Mouse (Mus musculus) limb, embryonic 13.5 days (tissue): Measurements from ENCODE around the gene Arhgef26. TPM values are rescaled to one million over a fixed set of nuclear protein-coding genes. Genes with fewer than 3 reads are reported as not detected.

Experiments used
- ATAC-seq: fragments of 200-750 bp; cut with Nextera tagmentation; 2 replicates; pipeline ENCODE4 v1.8.0; 2017; ENCODE audit warnings: low read depth, moderate number of reproducible peaks, moderate TSS enrichment; ENCODE audit not compliant: low FRiP score
- H3K27ac ChIP-seq: fragments of 300-500 bp; sonication (generic); 2 replicates; pipeline ENCODE4 v1.5.1; 2015; ENCODE audit warnings: inconsistent platforms, mild to moderate bottlenecking, moderate library complexity
- H3K27me3 ChIP-seq: fragments of 300-500 bp; sonication (generic); 2 replicates; pipeline ENCODE4 v1.6.1; 2015; ENCODE audit warnings: mild to moderate bottlenecking, inconsistent platforms
- H3K36me3 ChIP-seq: fragments of 300-500 bp; sonication (generic); 2 replicates; pipeline ENCODE4 v1.6.1; 2015; ENCODE audit warnings: inconsistent platforms, mild to moderate bottlenecking, moderate library complexity
- H3K4me1 ChIP-seq: fragments of 300-500 bp; sonication (generic); 2 replicates; pipeline ENCODE4 v1.6.1; 2015; ENCODE audit warnings: inconsistent platforms
- H3K4me2 ChIP-seq: fragments of 300-500 bp; sonication (generic); replicated peaks from 2 replicates; pipeline ENCODE4 v1.6.1; 2015; ENCODE audit warnings: inconsistent platforms, mild to moderate bottlenecking, moderate library complexity
- H3K4me3 ChIP-seq: fragments of 300-500 bp; sonication (generic); 2 replicates; pipeline ENCODE4 v1.5.1; 2015; ENCODE audit warnings: moderate library complexity, mild to moderate bottlenecking, inconsistent platforms
- H3K9ac ChIP-seq: fragments of 300-500 bp; sonication (generic); 2 replicates; pipeline ENCODE4 v1.6.1; 2015; ENCODE audit warnings: mild to moderate bottlenecking, inconsistent platforms
- H3K9me3 ChIP-seq: fragments of 300-500 bp; sonication (generic); 2 replicates; pipeline ENCODE4 v1.6.1; 2016; ENCODE audit warnings: inconsistent platforms
- WGBS: fragments of 180-500 bp; shearing (Covaris S2); methylation state at CpG from one replicate; pipeline ENCODE4 v1.1.7; 2015; 5-methylcytosine and 5-hydroxymethylcytosine counted together
- polyA plus RNA-seq: library from polyadenylated mRNA; unstranded; fragments of >200 nt; fragmentation: Nextera tagmentation; extraction: Ambion mirVana; gene quantifications from 2 replicates; pipeline ENCODE4 v1.2.1, GENCODE M21; 2015

The Arhgef26 gene
- polyA plus RNA-seq, 1 experiment from 2014 or later: 10.5 TPM

DNA sequence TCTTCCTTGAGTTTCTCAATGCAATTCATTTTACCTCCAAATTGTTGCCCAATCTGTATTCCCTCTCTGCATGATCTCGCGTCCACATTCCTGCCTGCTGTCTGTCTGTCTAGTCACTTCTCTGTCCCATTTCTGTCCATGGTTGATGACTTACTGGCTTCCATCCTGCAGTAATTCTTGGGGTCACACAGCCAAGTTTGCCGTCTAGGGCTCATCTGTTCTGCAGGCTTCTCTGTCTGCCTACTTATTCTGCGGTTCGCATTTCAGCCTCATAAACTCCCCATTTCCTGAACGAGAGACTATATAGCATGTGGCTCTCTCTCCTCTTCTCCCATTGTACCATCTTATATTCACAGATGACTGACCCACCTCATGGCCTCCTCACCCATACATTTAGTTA is 79.3 kb downstream of the Arhgef26 start:
- Histone ChIP-seq H3K4me1 (no peaks in the 10 kb centered on the region), H3K4me2 (no peak overlapping the region), H3K9ac (no peak overlapping the region), H3K36me3 (no peaks in the 10 kb centered on the region), H3K4me3 (no peak overlapping the region), H3K27me3 (no peaks in the 10 kb centered on the region), H3K27ac (no peak overlapping the region), H3K9me3 (no peaks in the 10 kb centered on the region)
- no peak for ATAC-seq
- WGBS: 69% methylated on average over 6 of the region's 6 CpGs

DNA sequence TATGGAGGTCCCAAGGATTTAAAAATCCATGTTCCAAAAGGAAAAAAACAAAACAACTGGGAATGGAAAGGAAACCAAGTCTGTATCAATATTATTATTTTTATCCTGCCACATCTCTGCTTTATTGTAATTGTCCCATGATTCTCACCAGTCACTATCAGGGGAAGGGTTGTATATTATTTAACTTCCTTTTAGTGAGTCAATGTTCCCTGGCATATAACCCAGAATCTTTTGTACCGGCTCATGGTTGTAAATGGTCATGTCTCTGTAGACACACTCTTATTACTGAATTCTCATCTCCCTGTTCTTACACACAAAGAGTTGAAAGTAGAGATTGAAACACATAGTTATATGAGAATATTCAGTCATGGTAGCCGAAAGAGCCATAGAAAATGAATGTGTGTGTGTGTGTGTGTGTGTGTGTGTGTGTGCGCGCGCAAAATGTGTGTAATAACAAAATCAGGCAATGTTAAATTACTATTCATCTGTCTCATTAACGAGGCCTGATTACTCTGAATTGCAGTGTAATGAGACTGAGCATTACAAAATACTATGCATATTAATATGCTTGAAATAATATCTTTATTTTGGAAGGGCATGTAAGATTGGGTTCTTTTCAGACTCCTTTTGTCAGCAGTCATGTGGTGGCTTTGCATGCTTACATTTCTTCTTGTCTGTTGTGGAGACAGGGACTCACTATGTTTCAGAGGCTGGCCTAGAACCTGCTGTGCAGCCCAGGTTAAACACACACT is 80.4 kb downstream of the Arhgef26 start:
- no peak for ATAC-seq
- Histone ChIP-seq H3K4me3 (no peak overlapping the region), H3K4me2 (no peak overlapping the region), H3K9ac (no peak overlapping the region), H3K4me1 (no peaks in the 10 kb centered on the region), H3K27me3 (no peaks in the 10 kb centered on the region), H3K27ac (no peak overlapping the region), H3K9me3 (no peaks in the 10 kb centered on the region), H3K36me3 (no peaks in the 10 kb centered on the region)
- WGBS: 93% methylated on average over 6 of the region's 6 CpGs

DNA sequence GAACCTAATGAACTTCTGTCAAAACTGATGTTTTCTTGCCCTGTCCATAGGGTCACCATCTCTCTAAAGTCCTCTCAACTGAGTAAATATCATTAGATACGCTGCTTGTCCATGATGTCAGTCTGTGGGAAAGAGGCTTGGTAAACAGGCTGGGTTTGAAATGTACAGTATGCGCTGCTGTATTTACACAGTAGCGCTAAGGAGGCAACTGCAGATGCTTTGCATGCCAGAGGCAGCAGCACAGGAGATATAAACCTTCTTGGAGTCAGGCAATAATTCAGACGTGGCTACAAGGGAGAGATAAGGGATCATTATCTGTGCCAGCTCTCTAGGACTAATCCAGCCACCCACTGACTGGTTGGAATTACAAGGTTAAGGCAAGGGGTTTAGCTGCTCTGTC is 95.5 kb downstream of the Arhgef26 start:
- H3K4me3 ChIP-seq: no peak overlapping the region
- H3K27ac ChIP-seq: no peak overlapping the region
- H3K4me2 ChIP-seq: no peak overlapping the region
- no peak for ATAC-seq
- no peaks in the 10 kb centered on the region for H3K4me1 ChIP-seq
- H3K9ac ChIP-seq: no peak overlapping the region
- H3K36me3 ChIP-seq: no peaks in the 10 kb centered on the region
- H3K27me3 ChIP-seq: no peaks in the 10 kb centered on the region
- H3K9me3 ChIP-seq: no peaks in the 10 kb centered on the region
- WGBS: 70% methylated on average over 4 of the region's 4 CpGs

DNA sequence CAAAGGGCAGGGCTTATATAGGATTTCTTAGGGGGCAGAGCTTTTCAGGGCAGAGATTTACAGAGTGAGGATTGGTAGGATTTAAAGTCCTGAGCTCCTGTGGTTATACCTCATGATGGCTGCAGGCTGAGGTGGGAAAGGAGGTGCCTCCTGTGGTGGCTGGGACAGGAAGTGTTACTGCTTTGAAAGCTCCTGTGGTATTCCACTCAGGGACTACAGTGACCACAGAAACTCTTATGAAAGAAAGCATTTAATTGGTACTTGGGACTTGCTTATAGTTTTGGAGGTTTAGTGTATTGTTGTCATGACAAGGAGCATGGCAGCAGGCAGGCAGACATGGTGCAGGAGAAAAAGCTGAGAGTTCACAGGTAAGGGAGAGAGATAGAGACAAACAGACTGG is 97.8 kb downstream of the Arhgef26 start:
- Histone ChIP-seq H3K4me3 (no peak overlapping the region), H3K9me3 (no peaks in the 10 kb centered on the region), H3K27me3 (no peaks in the 10 kb centered on the region), H3K9ac (no peak overlapping the region), H3K36me3 (no peaks in the 10 kb centered on the region), H3K4me2 (no peak overlapping the region), H3K27ac (no peak overlapping the region), H3K4me1 (no peaks in the 10 kb centered on the region)
- ATAC-seq: no peak

DNA sequence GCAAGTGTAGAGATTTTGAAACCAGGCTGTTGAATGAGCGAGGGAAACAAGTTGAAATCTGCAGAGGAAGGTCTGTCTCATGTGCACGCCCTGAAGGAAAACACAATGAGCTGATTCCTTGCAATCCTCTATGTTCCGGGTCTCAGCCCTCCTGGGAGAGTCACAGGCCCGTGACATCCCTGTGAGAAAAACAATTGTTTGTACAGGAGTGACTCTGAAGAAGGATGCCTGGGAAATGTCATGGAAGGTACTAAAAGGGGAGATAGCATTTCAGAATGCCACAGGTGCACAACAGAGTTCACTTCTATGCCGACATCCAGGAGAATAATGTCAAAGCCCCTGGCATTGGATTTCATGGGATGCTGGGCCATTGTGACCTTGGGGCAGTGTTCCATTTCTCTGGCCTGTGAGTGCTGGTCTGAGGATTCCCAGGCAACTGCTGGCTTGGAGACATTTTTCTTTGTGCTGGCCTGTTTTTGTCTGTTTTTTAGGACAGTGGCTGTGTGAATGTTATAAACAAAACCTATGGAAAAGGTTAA is 102.4 kb downstream of the Arhgef26 start:
- Histone ChIP-seq H3K9me3 (no peaks in the 10 kb centered on the region), H3K27me3 (no peaks in the 10 kb centered on the region), H3K27ac (no peak overlapping the region), H3K4me3 (no peak overlapping the region), H3K9ac (no peak overlapping the region), H3K4me1 (no peaks in the 10 kb centered on the region), H3K36me3 (no peaks in the 10 kb centered on the region), H3K4me2 (no peak overlapping the region)
- ATAC-seq: no peak
- 75% methylated on average over 5 of the region's 5 CpGs for WGBS

DNA sequence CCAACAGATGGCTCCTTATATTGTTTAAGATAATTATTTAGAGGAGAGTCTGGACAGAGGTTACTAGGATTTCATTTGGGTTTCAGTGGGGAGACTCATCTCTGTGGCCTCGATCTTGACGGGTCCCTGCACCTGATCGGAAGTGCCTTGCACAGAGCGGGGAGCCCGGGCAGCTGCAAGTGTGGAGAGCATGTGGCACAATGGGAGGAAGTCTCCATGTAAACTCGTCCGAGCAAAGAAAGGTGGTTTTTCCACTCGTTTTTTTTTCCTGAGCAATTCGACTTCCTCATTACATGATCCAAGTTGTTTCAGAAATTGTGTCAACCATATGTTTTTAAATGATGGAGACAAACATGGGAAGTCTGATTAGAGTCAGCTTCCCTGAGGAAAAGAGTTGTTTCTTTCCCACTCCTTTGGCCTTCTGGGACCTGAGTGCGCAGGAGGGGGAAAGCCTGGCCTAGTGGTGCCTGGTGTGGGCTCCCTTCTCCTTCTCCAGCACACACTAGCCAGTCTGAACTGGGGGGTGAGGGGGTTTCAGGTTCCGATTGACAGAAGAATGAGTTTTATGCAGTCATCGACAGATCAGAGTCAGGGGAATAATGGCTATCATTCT is 105.5 kb downstream of the Arhgef26 start:
- H3K9me3 ChIP-seq: no peaks in the 10 kb centered on the region
- 81% methylated on average over 12 of the region's 12 CpGs for WGBS
- no peak overlapping the region for H3K4me2 ChIP-seq
- no peak overlapping the region for H3K9ac ChIP-seq
- H3K4me3 ChIP-seq: no peak overlapping the region
- H3K36me3 ChIP-seq: peaks cover 5% of the 10 kb centered on the region
- no peak overlapping the region for H3K27ac ChIP-seq
- no peaks in the 10 kb centered on the region for H3K27me3 ChIP-seq
- H3K4me1 ChIP-seq: no peaks in the 10 kb centered on the region
- ATAC-seq: no peak

DNA sequence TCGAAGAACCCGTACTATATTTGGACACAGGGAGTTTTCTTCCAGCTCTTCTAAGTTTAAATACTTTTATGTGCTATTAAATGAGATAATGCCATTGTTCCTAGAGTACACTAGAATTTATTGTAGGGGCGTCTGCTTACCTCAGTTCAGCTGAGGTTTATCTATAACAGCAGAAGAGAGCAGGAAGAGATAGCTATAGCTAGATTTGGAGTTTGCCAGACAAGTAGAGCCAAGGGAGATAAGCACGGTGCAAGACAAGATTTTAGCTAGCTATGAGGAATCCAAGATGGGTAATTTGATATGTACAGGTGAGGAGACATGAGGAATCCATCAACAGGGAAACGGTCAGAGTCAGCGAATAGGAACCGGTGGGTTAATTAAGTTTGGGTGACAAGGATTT is 108.1 kb downstream of the Arhgef26 start:
- 78% methylated on average over 7 of the region's 7 CpGs for WGBS
- Histone ChIP-seq H3K9me3 (no peaks in the 10 kb centered on the region), H3K27ac (no peak overlapping the region), H3K4me3 (no peak overlapping the region), H3K27me3 (no peaks in the 10 kb centered on the region), H3K4me1 (no peaks in the 10 kb centered on the region), H3K4me2 (no peak overlapping the region), H3K36me3 (peaks cover 5% of the 10 kb centered on the region), H3K9ac (no peak overlapping the region)
- no peak for ATAC-seq

DNA sequence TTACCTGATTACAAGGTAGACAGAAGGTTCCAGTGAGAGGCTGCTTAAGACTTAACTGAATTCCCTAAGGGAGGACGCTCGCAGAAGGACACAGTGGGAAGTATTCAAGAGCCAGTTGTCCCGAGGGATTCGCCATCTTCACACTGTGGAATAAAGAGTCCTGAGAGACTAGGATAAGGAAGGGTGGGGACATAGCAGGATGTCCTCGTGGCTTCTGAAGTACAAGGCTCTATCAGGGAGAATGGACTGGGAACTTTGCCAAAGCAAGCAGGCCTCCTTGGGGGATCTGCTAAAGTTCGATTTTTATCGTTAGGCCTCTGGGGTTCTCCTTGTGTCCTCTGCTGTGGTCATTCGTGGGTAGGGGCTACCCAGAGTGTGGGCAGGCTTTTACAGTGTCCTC is 109.0 kb downstream of the Arhgef26 start:
- 81% methylated on average over 8 of the region's 8 CpGs for WGBS
- H3K4me3 ChIP-seq: no peak overlapping the region
- ATAC-seq: no peak

DNA sequence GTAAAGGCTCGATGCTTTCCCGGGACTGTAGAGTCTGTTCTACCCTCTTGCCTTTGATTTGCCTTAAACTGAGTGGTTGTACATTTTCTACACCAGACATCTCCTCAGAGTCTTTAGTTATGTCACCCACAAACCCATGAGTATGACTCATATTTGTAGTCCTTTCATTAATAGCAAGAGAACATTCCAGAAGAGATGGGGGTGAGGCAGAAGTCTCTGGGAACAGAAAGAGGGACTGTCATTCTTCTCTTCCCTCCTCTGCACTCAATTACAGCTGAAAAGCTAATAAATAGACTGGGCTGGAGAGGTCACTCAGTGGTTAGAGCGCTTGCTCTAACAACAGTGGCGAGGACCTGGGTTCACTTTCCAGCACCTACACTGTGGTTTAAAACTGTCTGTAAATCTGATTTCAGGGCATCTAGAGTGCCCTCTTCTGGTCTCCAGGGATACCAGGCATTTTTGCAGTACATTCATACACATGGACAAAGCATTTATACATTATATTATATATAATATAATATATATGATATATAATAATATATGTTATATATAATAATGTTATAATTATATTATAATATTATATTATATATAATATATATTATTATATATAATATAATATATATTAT is 111.8 kb downstream of the Arhgef26 start:
- WGBS: 92% methylated on average over 4 of the region's 4 CpGs
- Histone ChIP-seq H3K36me3 (peaks cover 5% of the 10 kb centered on the region), H3K9ac (no peak overlapping the region), H3K4me2 (no peak overlapping the region), H3K27ac (no peak overlapping the region), H3K4me3 (no peak overlapping the region), H3K9me3 (no peaks in the 10 kb centered on the region), H3K4me1 (0 out of 2 replicates have a peak, but pooled peaks cover 6% of the 10 kb centered on the region), H3K27me3 (no peaks in the 10 kb centered on the region)
- no peak for ATAC-seq

More for the DNA sequence above, 109.0 kb downstream of the Arhgef26 start:
- Histone ChIP-seq H3K27me3 (no peaks in the 10 kb centered on the region), H3K9me3 (no peaks in the 10 kb centered on the region), H3K4me2 (no peak overlapping the region), H3K36me3 (peaks cover 5% of the 10 kb centered on the region), H3K27ac (no peak overlapping the region), H3K9ac (no peak overlapping the region), H3K4me1 (no peaks in the 10 kb centered on the region)

DNA sequence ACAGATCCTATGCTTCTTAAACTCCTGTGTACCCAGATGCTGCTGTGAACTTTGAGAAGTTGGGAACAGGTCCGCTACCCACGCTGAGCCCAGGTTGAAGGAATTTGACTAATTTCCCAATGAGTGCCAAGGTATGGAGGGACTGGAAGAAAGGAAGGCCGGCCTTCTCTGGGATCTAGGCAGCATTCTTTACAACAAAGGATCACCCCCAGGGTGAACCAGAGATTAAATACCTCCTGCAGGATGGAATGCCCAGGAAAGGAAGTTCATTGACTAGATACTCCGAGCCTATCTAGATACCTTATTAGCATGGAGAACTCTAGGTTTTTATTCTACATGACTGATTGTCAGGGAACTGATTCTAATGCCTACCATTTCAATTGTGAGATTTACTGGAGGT is 114.8 kb downstream of the Arhgef26 start:
- no peak overlapping the region for H3K4me3 ChIP-seq
- no peaks in the 10 kb centered on the region for H3K9me3 ChIP-seq
- 0 out of 2 replicates have a peak, but pooled peaks cover 13% of the 10 kb centered on the region for H3K4me1 ChIP-seq
- no peak overlapping the region for H3K27ac ChIP-seq
- H3K27me3 ChIP-seq: no peaks in the 10 kb centered on the region
- H3K36me3 ChIP-seq: peaks cover 4% of the 10 kb centered on the region
- WGBS: 72% methylated on average over 4 of the region's 4 CpGs
- ATAC-seq: no peak
- H3K4me2 ChIP-seq: no peak overlapping the region
- H3K9ac ChIP-seq: no peak overlapping the region

DNA sequence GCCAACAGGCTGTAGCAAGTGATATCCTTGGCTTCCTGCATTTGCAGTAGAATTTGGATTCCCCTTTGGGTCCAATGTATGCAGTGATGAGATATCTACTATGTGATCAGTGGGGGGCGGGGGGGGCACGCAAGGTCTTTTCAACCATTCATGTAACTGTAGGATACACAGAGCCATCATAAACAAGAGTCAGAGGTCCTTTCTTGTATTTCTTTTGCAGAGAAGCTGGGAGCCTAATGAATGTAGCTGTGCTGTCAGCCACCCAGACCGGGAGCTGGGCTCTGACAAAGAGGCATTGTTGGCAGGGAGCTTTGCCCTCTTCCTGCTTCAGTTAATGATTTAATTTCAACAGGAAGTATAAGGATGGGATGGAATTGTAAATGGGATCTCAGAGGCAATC is 116.0 kb downstream of the Arhgef26 start:
- Histone ChIP-seq H3K36me3 (no peaks in the 10 kb centered on the region; the same call in 1 of the 2 replicates), H3K4me3 (no peak overlapping the region), H3K27me3 (no peaks in the 10 kb centered on the region), H3K4me1 (peaks cover 14% of the 10 kb centered on the region; the same call in 1 of the 2 replicates), H3K27ac (no peak overlapping the region), H3K9ac (no peak overlapping the region), H3K4me2 (no peak overlapping the region), H3K9me3 (no peaks in the 10 kb centered on the region)
- WGBS: 73% methylated on average over 3 of the region's 3 CpGs
- ATAC-seq: no peak

DNA sequence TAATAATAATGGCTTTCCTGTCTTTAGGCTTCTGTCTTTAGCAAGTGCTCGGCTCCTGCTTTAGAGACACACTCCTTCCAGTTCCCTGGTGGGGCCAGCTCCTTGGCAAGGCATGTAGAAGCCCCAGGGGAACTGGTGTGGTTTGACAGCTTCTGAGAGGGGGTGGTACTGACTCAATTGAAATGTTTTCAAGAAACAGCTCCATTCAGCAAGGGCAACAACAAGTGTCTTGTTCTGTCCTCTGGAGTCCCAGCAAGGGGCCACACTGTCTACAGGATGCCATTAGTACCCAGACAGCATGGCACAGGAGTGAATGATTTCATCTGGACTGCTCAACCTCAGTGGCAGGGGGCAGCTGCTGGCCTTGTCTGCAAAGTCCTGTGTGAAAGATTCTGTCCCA is 117.7 kb downstream of the Arhgef26 start:
- no peak overlapping the region for H3K27ac ChIP-seq
- H3K4me3 ChIP-seq: no peak overlapping the region
- no peak overlapping the region for H3K9ac ChIP-seq
- H3K4me1 ChIP-seq: peaks cover 21% of the 10 kb centered on the region
- peaks cover 14% of the 10 kb centered on the region for H3K36me3 ChIP-seq
- WGBS: 50% methylated on average over 1 of the region's 1 CpGs
- no peaks in the 10 kb centered on the region for H3K9me3 ChIP-seq
- no peak for ATAC-seq
- no peaks in the 10 kb centered on the region for H3K27me3 ChIP-seq
- no peak overlapping the region for H3K4me2 ChIP-seq
